Mouse (Mus musculus) megakaryocyte, embryonic 14.5 days (primary cell): ENCODE results near the gene Parp9.

ENCODE experiments used
- FLI1 ChIP-seq: IDR thresholded peaks from 2 replicates; pipeline ENCODE4 v1.6.1; 2012; ENCODE audit warnings: low read length, inconsistent platforms, mixed read lengths
- GATA1 ChIP-seq: IDR thresholded peaks from 3 replicates; pipeline ENCODE4 v1.6.1; 2012; ENCODE audit warnings: mixed read lengths, low read length, inconsistent platforms, borderline replicate concordance

GRCm38 (mm10) chr16:35888910-35889309, 49.4 kb upstream of the Parp9 start:
- TF ChIP-seq GATA1 (no peak), FLI1 (no peak)
